In the genomic region with DNA sequence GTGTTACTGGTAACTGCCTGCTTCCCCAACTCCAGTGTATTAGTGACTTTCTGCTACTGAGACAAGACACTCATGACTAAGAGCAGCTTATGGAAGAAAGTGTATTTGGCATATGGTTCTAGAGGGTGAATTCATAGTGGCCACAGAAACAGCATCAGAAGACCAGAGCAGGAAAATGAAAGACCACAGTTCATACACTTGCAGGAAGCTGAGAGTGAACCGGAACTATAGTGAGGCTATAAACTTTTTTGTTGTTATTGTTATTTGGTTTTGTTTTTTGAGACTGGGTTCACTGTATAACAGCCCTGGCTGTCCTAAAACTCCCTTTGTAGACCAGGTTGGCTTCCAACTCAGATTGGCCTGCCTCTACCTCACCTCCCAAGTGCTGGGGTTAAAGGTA, we compare ENCODE assay signal across 23 mouse cellular contexts.
"Had no signal": no experiment of that assay in that cellular context is flagged by ENCODE, and none has a peak within 500 bp of the region (broad histone marks: within the 10 kb centered on the region; RNA-seq: fewer than 3 reads in every experiment).

No protein-coding gene starts in this region.

- H3K4me2 ChIP-seq: heart, embryonic 11.5 days; heart, embryonic 13.5 days; heart, embryonic 15.5 days; hindbrain, embryonic 13.5 days; hindbrain, embryonic 15.5 days; limb, embryonic 13.5 days; limb, embryonic 15.5 days; liver, embryonic 12.5 days had no signal

- ATAC-seq: hindbrain, postnatal 0 days; intestine, embryonic 16.5 days; liver, embryonic 12.5 days had no signal

- DNase-seq: gastrocnemius, postnatal 10 days; gastrocnemius, postnatal 25 days; heart, adult 18-20 months; heart, postnatal 14 days; heart, postnatal 36 days; kidney, adult 11 months; kidney, adult 8-10 months; kidney, postnatal 10 days; kidney, postnatal 25 days; kidney, postnatal 4 days; left cerebral cortex, postnatal 4 days had no signal

- H3K9me3 ChIP-seq: heart, embryonic 13.5 days; heart, embryonic 15.5 days; hindbrain, embryonic 13.5 days; hindbrain, embryonic 15.5 days; limb, embryonic 13.5 days; limb, embryonic 15.5 days; liver, embryonic 12.5 days had no signal

- H3K27me3 ChIP-seq: heart, embryonic 13.5 days; heart, embryonic 15.5 days; hindbrain, embryonic 13.5 days; hindbrain, embryonic 15.5 days; limb, embryonic 13.5 days; limb, embryonic 15.5 days; liver, embryonic 12.5 days had no signal

- H3K36me3 ChIP-seq: hindbrain, embryonic 15.5 days had no signal

- H3K4me3 ChIP-seq: heart, embryonic 13.5 days; heart, embryonic 15.5 days; hindbrain, embryonic 13.5 days; hindbrain, embryonic 15.5 days; layer of hippocampus, adult 2 months; limb, embryonic 13.5 days; limb, embryonic 15.5 days; liver, embryonic 12.5 days had no signal

- H3K9ac ChIP-seq: heart, embryonic 13.5 days; heart, embryonic 15.5 days; hindbrain, embryonic 13.5 days; hindbrain, embryonic 15.5 days; limb, embryonic 13.5 days; limb, embryonic 15.5 days; liver, embryonic 12.5 days; liver, embryonic 14.5 days had no signal

- H3K27ac ChIP-seq: hindbrain, embryonic 13.5 days; hindbrain, embryonic 15.5 days; hindbrain, postnatal 0 days; layer of hippocampus, adult 2 months; limb, embryonic 13.5 days; limb, embryonic 15.5 days; liver, embryonic 12.5 days; liver, embryonic 14.5 days had no signal
